Mouse (Mus musculus): ENCODE measurements around the gene Sh3glb1.

DNA sequence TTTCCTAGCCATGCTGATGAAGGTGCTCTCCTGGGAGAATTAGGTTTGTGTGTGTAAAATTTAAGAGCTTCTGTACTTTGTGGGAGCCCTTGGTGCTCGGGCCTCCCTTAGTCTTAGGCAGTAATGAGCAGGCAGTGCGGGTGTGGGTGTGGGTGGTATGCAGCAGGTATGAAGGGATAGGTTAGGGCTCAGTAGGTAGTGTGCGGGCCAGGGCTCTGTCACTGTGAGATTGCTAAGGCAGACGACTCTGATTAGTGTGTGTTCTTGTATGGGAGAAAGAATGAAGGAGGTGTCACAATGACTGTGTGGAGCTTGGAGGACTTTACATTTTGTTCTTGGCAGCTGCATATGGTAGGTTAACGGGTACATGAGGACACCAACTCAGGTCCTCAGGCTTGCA is 34.0 kb downstream of the Sh3glb1 start:
- TF ChIP-seq CTCF (IDR thresholded peaks at IDR 0.05; ENCODE audit: extremely low read depth, insufficient read length, insufficient replicate concordance, low read depth, low read length) (no peak), POLR2A (IDR thresholded peaks at IDR 0.05; ENCODE audit: low read depth, low read length) (no peak)
